Mouse (Mus musculus) erythroblast, embryonic 14.5 days (primary cell): ENCODE data around the gene Gm45716. TPM values are rescaled to one million over a fixed set of nuclear protein-coding genes. Genes with fewer than 3 reads are reported as not detected.

Source experiments
- H3K27me3 ChIP-seq: 2 replicates; pipeline ENCODE4 v1.6.1; 2012; ENCODE audit warnings: inconsistent platforms; ENCODE audit not compliant: control insufficient read depth
- H3K36me3 ChIP-seq: 2 replicates; pipeline ENCODE4 v1.6.1; 2012; ENCODE audit warnings: mild to moderate bottlenecking, inconsistent platforms; ENCODE audit not compliant: control insufficient read depth
- H3K4me1 ChIP-seq: 2 replicates; pipeline ENCODE4 v1.6.1; 2012; ENCODE audit warnings: inconsistent platforms; ENCODE audit not compliant: control insufficient read depth
- H3K4me3 ChIP-seq: replicated peaks from 2 replicates; pipeline ENCODE3; 2012; ENCODE audit warnings: moderate library complexity, mild to moderate bottlenecking, inconsistent platforms
- H3K9me3 ChIP-seq: 2 replicates; pipeline ENCODE4 v1.6.1; 2012; ENCODE audit warnings: low read length, inconsistent platforms, mixed read lengths; ENCODE audit not compliant: control insufficient read depth
- GATA1 ChIP-seq: IDR thresholded peaks from 2 replicates; pipeline ENCODE4 v1.6.1; 2012; ENCODE audit warnings: low read length, inconsistent platforms, mixed read lengths
- TAL1 ChIP-seq: IDR thresholded peaks from 3 replicates; pipeline ENCODE4 v1.6.1; 2012; ENCODE audit warnings: low read length, inconsistent platforms, mixed read lengths
- polyA plus RNA-seq: library from polyadenylated mRNA; stranded (reverse); fragments of >175 nt; gene quantifications from 2 replicates; pipeline ENCODE4 v1.2.3, GENCODE M21; 2012

Gene Gm45716
- polyA plus RNA-seq, result 0.04 and 0.09 TPM in 2 replicates

DNA sequence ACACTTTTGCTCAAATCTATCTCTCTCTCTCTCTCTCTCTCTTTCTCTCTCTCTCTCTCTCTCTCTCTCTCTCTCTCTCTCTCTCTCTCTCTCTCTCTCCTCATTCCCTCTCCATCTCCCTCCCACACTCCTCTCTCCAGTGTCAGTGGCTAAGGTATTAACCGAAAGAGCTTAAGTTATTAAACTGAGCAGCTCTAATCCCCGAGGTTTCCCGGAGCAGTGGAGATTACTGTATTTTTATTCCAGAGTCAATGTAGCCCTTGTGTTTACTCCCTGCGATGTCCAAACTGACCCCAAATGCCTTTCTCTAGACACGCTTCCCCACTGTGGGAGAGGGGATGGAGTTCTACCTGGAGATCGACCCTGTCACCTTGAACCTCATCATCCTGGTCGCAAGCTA is at the start of gene Gm45716:
Gm45716 (plus strand) TSS at position 243 of the 400 bp plus-strand sequence.
- TF ChIP-seq TAL1, result no peak
- TF ChIP-seq GATA1, result no peak
- Histone ChIP-seq H3K27me3 (no peaks in the 10 kb centered on the region), H3K4me1 (no peaks in the 10 kb centered on the region), H3K9me3 (peaks cover 3% of the 10 kb centered on the region; the same call in 1 of the 2 replicates), H3K36me3 (no peaks in the 10 kb centered on the region), H3K4me3 (no peak within 1 kb of the TSS)

DNA sequence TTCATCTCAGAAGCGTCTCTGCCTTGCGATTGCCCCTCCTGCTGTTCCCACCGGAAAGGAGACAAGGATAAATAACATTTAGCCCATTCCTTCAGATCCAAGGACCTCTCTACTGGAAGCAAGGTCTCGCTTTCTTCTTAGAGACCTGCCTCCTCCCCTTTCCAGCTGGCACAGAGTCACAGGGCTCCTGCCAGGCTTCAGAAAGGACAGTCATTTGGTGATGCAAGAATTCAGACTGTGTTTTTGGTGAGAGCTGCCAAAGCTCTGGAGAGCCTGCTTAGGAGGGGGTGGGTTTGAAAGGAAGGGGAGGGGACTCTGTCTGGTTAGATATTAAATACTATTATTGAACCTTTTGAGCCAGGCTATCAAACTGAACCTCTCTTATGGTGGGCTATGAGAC is 45.1 kb upstream of the Gm45716 start:
- H3K27me3 ChIP-seq, result no peaks in the 10 kb centered on the region
- no peaks in the 10 kb centered on the region for H3K4me1 ChIP-seq
- no peaks in the 10 kb centered on the region for H3K36me3 ChIP-seq
- no peaks in the 10 kb centered on the region for H3K9me3 ChIP-seq
- TF ChIP-seq GATA1, result no peak
- no peak for TF ChIP-seq TAL1
- no peak overlapping the region for H3K4me3 ChIP-seq

DNA sequence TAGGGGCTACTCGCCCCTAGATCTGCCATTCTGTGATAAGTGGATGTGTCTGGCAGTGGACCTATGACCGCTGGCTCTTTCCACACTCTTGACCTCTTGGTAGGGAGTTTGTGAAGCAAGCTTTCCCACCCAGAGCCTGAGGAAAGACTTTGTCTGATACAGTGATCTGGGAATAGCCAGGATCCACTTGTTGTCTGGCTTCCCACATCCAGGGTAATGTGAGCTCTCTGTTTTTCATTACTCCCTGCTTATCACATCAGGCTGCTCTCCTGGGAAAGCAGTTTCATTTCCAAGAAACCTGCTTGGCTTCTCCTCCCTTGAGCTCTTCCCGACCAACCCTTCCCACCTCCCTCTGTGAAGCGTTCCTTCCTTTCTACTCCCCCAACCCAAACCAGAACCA is 44.5 kb upstream of the Gm45716 start:
- Histone ChIP-seq H3K4me1 (no peaks in the 10 kb centered on the region), H3K4me3 (no peak overlapping the region), H3K36me3 (no peaks in the 10 kb centered on the region), H3K27me3 (no peaks in the 10 kb centered on the region), H3K9me3 (no peaks in the 10 kb centered on the region)
- TF ChIP-seq GATA1, result no peak
- no peak for TF ChIP-seq TAL1

DNA sequence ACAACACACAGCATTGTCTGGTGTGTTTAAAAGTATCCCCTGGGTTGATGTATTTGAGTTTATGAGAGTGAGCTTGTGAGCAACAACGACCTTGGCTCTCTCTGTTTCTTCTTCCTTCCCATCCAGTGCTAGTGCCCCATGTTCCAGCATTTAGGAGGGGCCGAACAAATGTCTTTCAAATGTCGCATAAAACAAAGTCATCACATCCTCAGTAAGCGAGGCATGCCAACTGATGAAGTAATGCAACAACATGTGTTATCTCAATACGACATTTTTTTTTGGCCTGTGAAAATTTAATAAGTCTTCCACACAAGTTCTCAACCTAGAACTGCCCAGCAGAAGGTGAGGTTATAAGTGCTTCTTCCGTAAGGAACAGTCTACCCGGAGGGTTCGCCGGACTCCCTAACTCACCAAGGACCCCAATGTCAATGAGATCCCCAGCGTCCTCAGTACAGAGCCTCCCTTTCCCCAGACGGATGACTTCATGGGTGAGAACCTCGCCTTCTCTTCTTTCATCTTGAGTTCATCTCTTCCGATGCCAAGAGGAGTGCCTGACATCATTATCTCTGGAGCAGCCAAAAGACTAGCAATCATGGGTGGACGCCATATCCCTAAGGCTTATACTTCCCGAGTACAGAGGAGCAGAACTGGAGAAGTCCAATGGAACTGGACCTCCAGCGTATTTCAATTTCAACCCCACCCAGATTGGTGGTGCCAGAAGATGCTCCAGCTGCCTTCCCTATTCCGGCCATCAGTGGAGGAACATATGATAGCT is 41.2 kb upstream of the Gm45716 start:
- no peak for TF ChIP-seq TAL1
- no peak for TF ChIP-seq GATA1
- Histone ChIP-seq H3K4me3 (no peak overlapping the region), H3K9me3 (no peaks in the 10 kb centered on the region), H3K36me3 (no peaks in the 10 kb centered on the region), H3K27me3 (no peaks in the 10 kb centered on the region), H3K4me1 (no peaks in the 10 kb centered on the region)

DNA sequence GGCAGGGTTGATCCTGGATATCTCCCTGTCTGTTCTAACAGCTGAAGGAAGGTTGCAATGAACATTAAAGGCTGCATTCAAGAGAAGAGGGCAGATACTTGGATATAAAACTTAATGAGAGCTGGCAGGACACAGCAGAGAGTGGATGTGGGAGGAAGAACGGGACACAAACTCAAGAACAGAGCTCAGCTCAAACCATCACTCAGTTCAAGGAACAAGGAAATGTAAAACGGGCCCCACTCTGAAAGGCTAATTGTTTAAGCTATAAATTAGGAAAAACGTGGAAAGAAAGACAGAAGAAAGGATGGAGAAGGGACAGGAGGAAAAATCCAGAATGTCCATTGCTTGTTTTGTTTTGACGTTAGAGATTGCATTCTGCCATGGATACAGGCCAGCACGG is 32.4 kb upstream of the Gm45716 start:
- H3K9me3 ChIP-seq, result no peaks in the 10 kb centered on the region
- H3K27me3 ChIP-seq, result no peaks in the 10 kb centered on the region
- no peaks in the 10 kb centered on the region for H3K4me1 ChIP-seq
- TF ChIP-seq TAL1 (no peak), GATA1 (no peak)
- no peak overlapping the region for H3K4me3 ChIP-seq
- H3K36me3 ChIP-seq, result no peaks in the 10 kb centered on the region

DNA sequence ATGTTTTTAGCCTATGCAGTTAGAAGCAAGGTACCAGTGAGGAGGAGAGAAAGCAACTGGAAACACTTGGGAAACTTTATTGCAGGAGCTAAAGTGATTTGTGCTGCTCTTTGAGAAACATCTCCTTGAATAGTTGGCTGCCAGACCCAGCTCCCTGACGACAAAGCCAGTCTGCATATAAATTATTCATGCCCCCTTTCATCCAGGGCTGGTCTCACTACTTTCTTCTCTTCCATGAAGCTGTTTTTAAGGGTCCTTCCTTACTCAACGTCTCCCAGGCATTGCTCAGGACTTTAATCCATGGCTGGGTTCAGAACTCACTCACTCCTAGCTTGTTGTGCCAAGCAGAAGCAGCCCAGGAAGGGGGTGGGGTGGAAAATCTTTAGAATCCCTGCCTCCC is 32.0 kb upstream of the Gm45716 start:
- H3K4me3 ChIP-seq, result no peak overlapping the region
- no peak for TF ChIP-seq GATA1
- no peak for TF ChIP-seq TAL1
- H3K9me3 ChIP-seq, result no peaks in the 10 kb centered on the region
- H3K36me3 ChIP-seq, result no peaks in the 10 kb centered on the region
- no peaks in the 10 kb centered on the region for H3K4me1 ChIP-seq
- no peaks in the 10 kb centered on the region for H3K27me3 ChIP-seq

DNA sequence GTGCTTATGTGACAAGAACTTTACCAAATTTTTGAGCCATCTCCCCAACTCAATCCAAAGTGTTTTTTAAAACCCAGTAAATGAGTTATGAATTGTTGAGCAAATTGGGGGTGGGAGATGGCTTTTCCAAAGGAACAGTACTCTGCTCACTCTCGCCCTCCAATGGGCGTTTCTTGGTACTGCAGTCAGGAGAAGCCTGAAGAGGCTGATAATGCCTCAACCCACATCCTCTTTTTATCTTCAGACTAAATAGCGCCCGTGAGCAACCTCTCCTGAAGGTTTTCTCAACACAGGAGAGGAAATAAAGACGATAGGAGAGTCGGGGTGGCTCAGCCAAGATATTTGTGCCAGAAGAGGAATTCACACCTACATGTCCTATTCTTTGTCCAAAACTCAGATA is 19.7 kb upstream of the Gm45716 start:
- TF ChIP-seq GATA1 (no peak), TAL1 (no peak)
- H3K9me3 ChIP-seq, result no peaks in the 10 kb centered on the region
- H3K27me3 ChIP-seq, result no peaks in the 10 kb centered on the region
- H3K4me3 ChIP-seq, result no peak overlapping the region
- H3K4me1 ChIP-seq, result no peaks in the 10 kb centered on the region
- H3K36me3 ChIP-seq, result no peaks in the 10 kb centered on the region

DNA sequence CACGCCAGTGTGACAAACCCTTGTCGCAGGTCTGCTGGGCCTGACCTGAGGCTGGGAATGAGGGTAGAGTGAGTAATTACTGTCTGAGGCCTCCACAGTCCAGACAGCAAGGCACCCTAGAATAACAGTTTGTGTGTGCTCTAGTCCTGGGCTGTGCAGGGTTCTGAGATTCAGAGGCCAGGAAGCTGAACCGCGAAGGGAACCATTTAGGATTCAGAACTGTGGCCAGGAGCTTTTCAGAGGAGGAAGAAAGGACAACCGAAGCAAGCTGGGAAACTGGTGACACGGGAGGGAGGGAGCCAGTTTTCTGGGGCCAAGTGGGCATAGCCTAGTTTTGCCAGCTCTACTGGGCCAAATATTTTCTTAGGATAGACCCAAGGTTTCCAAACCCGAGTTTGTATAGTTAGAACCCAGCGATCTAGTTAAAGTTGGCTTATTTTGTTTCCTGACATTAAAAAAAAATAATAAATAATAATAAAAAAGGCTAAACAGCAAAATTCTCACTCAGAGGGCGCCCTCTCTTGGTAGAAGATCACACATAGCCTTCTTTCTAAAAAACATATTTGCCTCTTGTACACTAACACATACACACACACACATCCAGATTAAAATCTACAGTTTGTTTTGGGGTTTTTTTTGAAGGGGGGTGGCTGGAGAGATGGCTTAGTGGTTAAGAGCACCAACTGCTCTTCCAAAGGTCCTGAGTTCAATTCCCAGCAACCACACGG is 19.0 kb upstream of the Gm45716 start:
- TF ChIP-seq TAL1, result no peak
- TF ChIP-seq GATA1, result no peak
- no peaks in the 10 kb centered on the region for H3K4me1 ChIP-seq
- no peaks in the 10 kb centered on the region for H3K27me3 ChIP-seq

DNA sequence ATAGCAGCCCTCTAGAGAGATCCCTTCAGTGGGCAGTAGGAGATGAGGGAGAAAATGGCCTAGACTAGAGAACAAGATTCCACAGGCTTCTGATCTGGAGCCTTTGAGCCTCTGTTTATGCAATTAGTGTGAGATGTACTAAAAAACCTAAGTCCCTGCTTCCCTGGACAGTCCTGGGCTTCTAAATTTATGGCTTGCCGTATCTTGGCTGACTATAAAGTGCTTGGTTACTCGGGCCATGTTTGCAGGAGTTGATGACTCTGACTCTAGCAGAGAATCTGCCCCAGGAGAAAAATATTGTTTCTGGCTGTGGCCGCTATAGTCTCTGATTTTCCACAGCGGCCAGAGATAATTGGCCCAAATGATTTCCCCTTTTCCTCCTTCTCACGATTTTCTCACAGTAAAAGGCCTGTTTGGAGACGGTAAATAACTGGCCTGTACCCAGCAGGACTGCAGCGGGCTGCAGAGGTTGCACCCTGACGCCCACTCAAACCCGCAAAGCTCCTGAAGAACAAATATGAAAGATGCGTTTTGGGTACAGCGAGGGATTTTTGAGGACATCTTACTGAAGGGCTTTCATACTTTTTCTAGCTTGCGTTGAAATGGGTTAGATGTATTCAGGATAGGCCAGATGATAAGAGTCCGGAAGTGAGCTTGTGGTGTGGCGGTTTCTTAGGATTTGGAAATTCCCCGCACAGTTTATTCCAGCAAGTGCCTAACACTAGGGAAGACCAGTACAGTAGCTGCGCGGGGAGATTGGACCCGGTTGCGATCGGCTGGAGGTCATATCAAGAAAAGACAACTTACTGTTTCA is 18.1 kb upstream of the Gm45716 start:
- Histone ChIP-seq H3K36me3 (no peaks in the 10 kb centered on the region), H3K4me3 (no peak overlapping the region), H3K4me1 (no peaks in the 10 kb centered on the region), H3K9me3 (no peaks in the 10 kb centered on the region), H3K27me3 (no peaks in the 10 kb centered on the region)
- TF ChIP-seq TAL1, result no peak
- TF ChIP-seq GATA1, result no peak

More for the DNA sequence above, 19.0 kb upstream of the Gm45716 start:
- Histone ChIP-seq H3K36me3 (no peaks in the 10 kb centered on the region), H3K4me3 (no peak overlapping the region), H3K9me3 (no peaks in the 10 kb centered on the region)
